Mouse (Mus musculus) ovary, postnatal 10 days (tissue): Measurements from ENCODE around the gene Lzic.

Source experiments
- DNase-seq: peaks from one replicate; pipeline ENCODE4 v3.0.0; 2022; ENCODE audit warnings: low spot score

Gene Lzic

DNA sequence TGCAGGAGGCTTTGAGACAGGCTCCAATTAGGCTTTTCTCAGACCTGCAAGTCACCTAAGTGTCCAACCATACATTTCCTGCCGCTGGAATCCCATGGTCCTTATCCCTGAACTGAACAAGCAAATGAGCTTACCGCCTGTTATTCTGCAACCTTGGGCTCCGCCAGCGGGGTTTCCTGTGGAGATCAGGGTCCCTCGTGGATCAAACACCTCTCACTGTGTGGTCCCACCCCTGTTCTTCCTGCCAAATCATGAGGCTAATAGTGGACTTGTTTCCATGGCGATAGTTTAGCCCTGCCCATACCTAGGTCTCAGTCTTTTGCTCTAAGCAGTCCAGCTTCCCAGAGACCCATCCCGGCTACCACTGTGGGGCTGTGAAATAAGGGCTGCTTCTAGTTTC, 41.3 kb downstream of the Lzic start:
- no peak for DNase-seq

DNA sequence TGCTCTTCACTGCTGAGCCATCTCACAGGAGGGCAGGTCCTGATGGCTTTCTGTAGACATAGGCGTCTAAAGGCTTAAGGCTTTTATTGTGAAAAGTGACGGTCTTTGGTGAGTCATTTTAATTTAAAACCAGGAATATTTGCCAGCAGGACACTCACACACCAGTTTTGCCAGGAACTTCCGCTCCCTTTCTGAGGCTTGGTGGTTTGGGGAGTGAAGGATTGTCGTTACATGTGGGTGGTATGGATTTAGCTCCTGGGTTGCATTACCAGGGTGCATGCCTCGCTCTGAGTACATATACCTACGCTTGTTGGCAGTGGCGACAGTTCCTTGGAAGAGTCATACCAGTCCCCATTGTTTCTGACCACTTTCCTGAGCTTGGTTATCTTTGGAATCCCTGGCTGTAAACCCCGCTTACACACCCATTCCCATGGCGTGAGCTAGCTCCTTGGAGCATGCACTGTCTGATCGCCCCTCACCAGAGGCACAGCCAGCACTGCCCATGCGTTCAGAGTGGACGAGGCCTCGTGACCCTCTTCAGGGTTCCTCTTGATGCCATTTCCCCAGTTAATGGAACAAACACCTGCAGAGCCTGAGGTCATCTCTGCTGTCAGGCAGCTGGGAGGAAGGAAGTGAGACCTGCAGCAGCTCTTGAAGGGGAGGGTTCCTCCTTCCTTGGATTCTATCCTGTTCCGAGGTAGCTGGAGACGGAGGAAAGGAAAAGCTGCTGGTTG, 42.8 kb downstream of the Lzic start:
- no peak for DNase-seq

DNA sequence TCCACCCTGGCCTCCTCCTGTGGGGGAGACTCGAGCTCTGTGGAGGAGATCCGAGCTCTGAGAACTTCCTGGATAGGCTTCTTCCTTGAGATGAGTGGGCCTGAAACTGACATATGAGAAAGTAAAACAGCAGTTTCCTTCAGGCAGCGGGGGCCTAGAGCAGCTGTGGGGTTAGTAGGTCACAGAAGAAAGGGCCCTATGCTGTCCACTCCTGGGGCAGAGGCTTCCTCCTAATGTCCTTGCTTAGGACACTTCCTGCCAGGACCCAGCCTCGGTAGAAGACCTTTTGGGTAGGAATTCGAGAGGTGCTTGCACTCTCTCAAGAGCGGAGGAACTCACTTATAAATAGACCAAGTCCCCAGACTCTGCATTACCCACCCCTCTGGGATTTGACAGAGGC, 44.7 kb downstream of the Lzic start:
- DNase-seq, result no peak

DNA sequence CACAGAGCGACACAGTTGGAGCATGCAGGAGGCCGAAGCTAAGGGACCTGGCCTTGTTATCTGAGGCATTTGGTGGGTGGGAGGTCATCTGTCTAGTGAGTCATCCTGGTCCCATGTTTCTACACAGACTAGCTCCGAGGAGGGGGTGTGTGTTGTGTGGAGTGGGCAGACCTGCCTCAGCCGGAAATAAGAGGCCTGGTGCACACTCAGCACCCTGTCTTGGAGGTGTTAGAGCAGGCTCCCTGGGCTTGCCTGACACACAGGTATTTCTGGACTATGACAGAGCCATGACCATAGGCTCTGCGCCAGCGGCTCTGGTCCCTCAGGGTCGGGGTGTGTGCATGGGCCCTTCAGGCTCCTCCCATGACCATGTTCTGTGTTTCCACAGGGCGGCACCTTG, 54.4 kb downstream of the Lzic start:
- no peak for DNase-seq

DNA sequence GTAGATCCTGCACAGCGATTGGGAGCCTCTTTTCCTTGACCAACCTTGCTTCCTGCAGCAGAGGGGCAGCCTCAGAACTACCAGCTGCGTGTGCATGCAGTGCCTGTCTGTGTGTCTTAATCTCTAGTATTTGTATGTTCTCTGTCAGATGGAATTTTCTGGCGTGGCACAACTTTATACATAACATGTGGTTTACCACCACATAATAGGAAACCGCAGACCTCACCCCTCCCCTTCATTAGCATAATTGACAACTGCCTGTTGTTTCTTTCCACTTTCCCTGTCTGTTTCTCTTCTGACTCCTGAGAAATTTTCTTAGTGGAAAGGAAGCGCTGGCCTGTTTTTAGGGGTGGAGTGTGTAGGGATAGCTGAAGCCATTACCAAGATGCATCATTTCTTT, 56.9 kb downstream of the Lzic start:
- DNase-seq, result no peak

DNA sequence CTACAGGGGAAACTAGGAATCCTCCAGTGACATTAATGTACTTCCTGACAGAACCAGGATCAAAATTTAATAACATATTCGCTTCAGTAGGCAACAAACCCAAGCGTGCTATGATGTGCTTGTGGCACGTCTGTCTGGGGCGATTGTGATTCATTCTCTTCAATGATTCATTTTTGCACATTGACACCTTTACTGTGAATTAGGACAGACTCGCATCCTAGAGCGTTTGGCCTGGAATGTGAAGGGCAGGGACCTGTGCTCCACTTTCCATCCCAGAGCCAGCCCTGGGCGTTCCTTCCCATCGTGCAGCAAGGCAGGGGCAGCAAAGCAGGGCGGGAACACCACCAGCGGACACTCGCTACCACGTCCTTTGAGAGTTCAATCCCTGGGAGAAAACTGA, 57.4 kb downstream of the Lzic start:
- no peak for DNase-seq

DNA sequence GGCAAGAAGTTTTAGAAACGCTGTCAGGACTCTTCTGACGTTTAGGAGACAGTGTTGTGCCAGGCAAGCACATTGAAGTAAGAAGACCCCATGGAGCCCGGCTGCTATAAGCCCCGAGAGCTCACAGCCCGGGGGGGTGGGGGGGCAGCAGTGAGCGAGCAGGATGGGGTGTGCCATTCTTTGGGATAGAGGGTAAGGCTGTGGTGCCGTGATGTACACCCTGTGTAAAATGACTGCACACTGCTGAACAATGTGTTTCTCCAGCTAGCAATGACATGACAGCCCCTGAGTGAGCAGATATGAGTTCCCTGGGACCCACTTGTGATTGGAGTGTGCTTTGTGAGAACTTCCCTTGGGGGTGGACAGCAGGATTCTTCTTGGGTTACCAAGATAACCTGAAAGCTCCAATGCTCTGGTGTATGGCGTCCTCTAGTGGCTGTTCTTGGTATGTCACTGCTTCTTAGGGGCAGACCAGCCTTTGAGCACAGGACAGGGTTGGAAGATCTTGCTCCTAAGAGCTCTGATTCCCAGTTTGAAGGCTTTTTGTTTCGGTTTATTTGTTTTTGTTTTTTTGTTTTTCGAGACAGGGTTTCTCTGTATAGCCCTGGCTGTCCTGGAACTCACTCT, 58.0 kb downstream of the Lzic start:
- DNase-seq, result peak; percentile 72

DNA sequence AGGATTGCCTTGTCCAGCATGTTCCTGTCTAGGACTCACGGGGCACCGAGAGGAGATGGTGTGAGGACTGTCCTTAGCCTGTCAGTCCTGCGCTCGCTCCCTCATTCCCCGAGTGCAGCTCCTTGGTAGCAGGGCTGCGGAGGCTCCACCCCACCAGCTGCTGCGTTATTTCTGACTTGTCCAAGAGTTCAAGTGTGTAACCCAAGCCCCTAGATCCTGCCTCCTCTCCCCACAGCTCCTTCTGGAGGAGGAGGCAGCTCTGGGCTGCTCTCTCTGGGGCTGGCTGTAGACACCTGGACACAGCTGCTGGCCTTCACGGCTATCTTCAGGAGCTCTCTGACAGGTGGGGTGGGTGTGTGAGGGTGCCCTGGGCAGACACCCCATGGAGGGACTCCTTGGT, 59.9 kb downstream of the Lzic start:
- DNase-seq, result no peak
